Mouse (Mus musculus) layer of hippocampus, adult 2 months (tissue): ENCODE data around the gene Snx18. TPM values are rescaled to one million over a fixed set of nuclear protein-coding genes. Genes with fewer than 3 reads are reported as not detected.

Experiments
- DNase-seq, 2 experiments: peaks; one replicate each; pipeline ENCODE4 v3.0.0; 2022; ENCODE audit warnings: low spot score in 2 of 2
- H3K27ac ChIP-seq: fragments of 200-600 bp; 2 replicates; pipeline ENCODE4 v1.8.1; 2022
- H3K4me3 ChIP-seq: fragments of 200-600 bp; 2 replicates; pipeline ENCODE4 v1.8.1; 2022; ENCODE audit warnings: mild to moderate bottlenecking
- CTCF ChIP-seq: fragments of 200-600 bp; conservative IDR thresholded peaks from 2 replicates; pipeline ENCODE4 v1.8.1; 2022; ENCODE audit warnings: antibody characterized with exemption, mild to moderate bottlenecking, moderate library complexity
- total RNA-seq, 2 experiments: library from RNA; stranded (reverse); gene quantifications; 2 replicates each; pipeline ENCODE4 v1.2.3; 2021

Gene Snx18
- total RNA-seq, 2 experiments from 2014 or later: 20.1 to 20.6 TPM

DNA sequence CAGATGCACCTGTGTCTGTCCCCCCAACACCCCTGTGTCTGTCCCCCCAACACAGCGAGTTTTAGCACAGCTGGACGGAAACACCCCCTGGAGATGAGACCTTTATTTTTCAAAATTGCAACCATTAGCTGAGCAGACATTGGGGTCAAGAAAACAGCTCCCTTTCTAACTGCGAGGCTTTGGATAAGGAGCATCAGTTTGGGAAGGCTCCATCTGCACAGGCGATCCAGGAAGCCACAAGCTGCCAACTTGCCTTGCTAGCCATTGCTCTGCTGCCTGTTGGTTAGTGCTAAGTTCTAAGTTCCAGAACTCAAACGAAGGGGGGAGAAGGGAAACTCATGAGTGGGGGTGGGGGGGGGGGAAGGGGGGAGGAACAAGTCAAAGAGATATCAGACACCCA lies 51.4 kb downstream of the Snx18 start:
- TF ChIP-seq CTCF: no peak
- Histone ChIP-seq H3K4me3 (no peak overlapping the region), H3K27ac (no peak overlapping the region)
- no peak for DNase-seq

DNA sequence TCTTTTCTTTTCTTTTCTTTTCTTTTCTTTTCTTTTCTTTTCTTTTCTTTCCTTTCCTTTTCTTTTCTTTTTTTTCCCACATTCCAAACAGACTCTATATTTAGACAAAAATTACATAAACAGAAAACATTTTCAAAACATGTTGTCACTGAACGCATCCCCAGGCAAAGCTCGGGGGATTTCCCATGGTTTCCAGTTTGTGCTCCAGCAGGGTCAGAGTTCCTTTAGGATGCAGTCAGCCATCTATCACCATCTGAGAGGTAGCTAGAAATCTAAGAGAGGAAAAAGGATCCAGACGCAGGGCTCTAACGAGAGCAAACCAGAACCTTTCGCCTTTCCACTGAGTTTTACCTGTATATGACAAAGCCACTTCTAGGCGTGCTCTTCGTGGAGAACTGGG lies 52.0 kb downstream of the Snx18 start:
- no peak for TF ChIP-seq CTCF
- Histone ChIP-seq H3K27ac (no peak overlapping the region), H3K4me3 (no peak overlapping the region)
- no peak for DNase-seq

DNA sequence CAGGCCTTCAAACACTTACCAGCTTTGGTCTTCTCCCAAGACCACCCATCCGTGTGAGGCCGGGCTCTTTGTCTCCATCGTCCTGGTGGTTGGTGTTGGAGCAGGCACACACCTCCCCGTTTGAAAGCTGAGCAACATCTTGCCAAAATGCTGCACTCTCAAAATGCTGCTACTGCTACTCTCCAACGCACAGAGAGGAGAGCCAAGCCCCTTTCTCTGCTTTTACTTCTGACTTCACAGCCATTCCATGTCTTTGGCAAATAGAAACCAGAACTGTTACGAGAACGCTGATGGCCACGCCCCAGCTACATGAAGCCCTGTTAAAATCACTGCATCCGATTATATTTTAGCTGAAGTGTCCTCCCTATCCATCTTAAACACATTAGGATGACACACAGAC lies 58.7 kb downstream of the Snx18 start:
- Histone ChIP-seq H3K4me3 (no peak overlapping the region), H3K27ac (no peak overlapping the region)
- DNase-seq: no peak
- no peak for TF ChIP-seq CTCF

DNA sequence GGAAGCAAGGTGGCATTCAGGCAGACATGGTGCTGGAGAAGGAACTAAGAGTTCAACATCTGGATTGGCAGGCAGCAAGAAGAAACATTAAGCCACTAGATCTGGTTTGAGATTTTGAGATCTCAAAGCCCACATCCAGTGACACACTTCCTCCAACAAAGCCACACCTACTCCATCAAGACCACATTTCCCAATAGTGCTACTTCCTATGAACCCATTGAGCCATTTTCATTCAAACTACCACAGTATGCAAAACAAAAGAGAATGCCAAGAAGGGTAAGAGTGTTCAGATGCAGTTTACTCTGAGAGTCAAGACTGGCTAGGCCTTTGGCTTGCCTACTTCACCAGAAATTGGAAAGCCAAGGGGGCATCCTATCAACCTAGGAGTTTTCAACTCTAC lies 61.8 kb downstream of the Snx18 start:
- Histone ChIP-seq H3K4me3 (no peak overlapping the region), H3K27ac (no peak overlapping the region)
- TF ChIP-seq CTCF: no peak
- no peak for DNase-seq

DNA sequence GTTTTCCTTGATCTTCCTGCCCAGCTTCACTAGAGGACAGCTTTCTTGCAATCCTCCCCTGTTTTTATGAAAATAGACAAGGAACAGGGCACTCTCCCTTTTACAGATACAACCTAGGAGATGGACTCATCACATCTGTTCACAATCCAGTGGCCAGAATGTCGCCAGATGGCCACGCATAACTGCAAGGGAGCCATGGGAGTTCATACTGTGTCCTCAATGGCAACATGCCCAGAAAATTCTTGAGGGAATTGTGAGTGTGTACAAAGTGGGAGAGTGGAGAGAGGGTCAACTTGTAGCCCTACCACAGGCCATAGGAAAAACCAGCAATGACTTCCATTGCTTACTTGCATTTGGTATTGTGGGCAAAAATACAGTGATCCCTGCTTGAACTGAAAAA lies 63.1 kb downstream of the Snx18 start:
- H3K27ac ChIP-seq: no peak overlapping the region
- H3K4me3 ChIP-seq: no peak overlapping the region
- no peak for TF ChIP-seq CTCF
- DNase-seq: no peak

DNA sequence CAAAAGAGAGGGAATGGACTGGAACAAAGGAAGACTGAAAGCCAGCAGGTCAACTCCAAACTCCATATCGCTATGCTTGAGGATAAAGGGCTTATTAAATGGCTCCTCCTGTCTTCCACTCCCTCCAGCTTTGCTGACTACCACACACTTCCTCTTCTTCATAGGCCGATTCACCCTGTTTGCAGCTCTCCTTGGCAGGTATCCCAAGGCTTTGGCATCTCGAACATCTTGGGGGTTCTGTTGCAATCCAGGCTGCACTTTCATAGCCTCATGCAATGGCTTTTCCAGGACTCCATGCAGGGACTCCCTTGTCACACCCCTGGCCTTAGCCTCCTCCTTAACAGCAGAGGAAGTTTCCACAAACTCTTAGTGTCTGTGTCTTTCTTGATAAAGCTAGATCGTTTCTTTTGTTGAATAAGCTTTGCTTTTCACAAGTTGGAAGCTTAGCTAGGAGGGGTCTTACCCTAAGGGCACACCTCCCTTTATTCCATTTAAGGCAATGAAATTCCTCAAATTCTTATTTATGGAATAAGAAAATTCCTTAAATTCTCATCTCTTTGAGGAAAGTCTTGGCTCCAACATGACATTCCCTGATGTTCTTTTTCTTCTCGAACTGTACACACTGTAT lies 64.6 kb downstream of the Snx18 start:
- no peak overlapping the region for H3K27ac ChIP-seq
- H3K4me3 ChIP-seq: no peak overlapping the region
- DNase-seq: no peak
- no peak for TF ChIP-seq CTCF

DNA sequence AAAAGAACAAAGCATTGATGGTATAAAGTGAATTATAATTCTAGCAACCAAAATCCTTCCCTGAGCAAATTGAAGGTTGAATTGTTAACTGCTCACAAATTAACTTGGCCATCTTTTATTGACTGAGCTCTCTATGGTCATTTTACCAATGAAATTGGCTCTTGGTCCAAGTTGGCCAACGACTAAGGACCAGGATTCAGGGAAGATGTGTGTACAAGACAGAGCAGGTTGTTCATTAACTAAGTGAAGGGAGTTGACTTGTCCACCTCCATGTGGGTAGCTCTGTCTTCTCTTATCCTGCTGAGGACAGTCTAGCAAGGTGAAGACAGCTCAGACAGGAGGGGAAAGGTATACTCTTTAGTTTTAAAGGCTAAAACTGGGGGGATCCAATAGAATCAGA lies 66.0 kb downstream of the Snx18 start:
- Histone ChIP-seq H3K4me3 (no peak overlapping the region), H3K27ac (no peak overlapping the region)
- DNase-seq: no peak
- TF ChIP-seq CTCF: no peak

DNA sequence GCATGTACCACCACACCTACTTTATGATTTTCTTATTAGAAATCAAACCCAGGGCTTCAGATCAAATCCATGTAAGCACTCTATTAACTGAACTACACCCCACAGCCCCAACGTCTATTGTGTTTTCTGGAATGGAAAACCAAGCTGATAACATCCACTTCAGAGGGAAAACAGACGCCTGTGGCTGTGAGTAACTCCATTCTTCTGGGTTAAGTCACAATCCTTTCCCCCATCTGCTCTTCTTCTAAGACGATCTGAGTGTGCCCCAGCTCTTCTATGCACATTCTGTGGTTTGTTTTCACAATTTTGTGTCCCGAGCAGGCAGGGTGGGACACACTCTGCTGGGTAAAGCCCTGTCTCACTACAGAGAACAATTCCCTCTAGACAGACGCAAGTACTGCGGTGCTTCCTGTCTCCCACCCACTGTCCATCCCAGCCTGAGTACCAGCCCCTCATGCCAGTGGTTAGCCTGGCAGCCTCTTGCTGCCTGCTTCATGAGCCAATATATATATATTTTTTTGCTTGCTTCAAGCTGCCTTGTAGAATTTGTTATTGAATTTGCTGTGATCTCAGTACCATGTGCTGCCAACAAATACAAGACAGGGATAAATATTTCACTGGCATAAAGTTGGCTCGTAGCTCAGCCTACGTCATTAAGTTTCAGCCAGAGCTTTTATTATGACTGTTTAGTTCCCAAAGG lies 67.3 kb downstream of the Snx18 start:
- no peak for DNase-seq
- no peak overlapping the region for H3K4me3 ChIP-seq
- H3K27ac ChIP-seq: no peak overlapping the region
- no peak for TF ChIP-seq CTCF

DNA sequence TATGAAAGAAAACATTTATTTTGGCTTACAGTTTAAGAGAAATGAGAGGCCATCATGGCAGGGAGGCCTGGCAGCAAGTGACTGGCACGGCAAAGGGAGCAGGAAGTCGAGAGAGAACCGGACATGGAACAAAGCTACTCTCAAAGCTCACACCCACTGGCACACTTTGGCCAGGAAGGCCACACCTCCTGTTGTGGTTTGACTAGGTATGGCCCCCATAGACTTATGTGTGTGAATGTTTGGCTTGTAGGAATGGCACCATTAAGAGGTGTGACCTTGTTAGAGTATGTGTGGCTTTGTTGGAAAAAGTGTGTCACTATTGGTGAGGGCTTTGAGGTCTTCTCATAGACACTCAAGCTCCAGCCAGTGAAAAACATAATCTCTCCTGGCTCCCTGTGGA lies 69.3 kb downstream of the Snx18 start:
- TF ChIP-seq CTCF: no peak
- H3K27ac ChIP-seq: no peak overlapping the region
- H3K4me3 ChIP-seq: no peak overlapping the region
- DNase-seq: no peak

DNA sequence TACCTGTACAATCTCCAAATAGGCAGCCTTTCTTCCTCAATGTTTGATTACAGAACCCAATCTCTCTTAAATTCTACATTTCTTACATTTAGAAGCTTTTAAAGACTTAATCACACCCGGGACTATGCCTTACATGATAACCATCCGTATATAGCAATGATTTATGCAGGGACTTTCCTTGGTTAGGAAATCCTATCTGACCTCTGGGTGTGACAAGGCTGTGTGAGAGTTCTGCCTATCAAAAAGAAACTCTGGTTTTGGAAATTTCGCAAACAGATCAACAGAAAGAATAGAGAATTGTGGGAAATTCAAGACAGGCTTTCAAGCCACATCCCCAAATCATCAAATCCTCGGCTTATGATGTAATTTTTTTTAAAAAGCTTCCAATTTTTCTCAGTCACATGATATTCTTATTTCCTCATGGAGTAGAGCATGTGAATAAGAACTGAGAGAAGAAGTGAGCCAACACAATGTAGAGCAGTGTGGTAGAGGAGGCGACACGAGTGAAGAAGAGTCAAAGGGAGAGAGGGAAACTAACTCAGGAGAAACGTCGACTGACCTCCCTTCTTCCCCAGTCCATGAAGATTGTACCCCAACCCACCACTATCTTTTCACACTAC lies 70.4 kb downstream of the Snx18 start:
- DNase-seq: no peak
- H3K27ac ChIP-seq: no peak overlapping the region
- TF ChIP-seq CTCF: no peak
- no peak overlapping the region for H3K4me3 ChIP-seq

DNA sequence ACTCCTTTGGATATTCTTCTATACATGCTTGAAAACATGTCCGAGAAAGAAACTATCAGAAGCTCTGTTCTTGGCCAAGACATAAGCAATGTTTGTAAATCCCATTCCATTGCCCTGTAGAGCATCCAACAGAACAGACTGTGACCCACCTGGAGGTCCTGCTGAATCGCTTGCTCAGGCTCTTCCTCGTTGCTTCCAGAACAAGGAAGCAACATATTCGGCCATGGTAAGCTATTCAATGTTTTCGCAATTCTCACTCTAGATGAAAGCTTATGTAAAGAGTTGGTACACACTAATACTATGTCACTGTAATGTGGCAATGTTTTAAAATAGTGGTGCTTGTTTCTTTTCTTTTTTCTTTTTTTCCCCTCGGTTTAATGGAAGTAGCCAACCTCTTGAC lies 76.0 kb downstream of the Snx18 start:
- DNase-seq: no peak
- H3K27ac ChIP-seq: no peak overlapping the region
- TF ChIP-seq CTCF: no peak
- no peak overlapping the region for H3K4me3 ChIP-seq

Other genes starting within 250 kb of the Snx18 start
- 1 to 10 TPM in 1 of 2 experiments, under 1 TPM in 1; 0.64 to 1.5 TPM for gene Hspb3, start 45.1 kb upstream of the Snx18 start, total RNA-seq
- 10 to 100 TPM; 61.7 to 67.0 TPM for gene Arl15, start 175.9 kb upstream of the Snx18 start, total RNA-seq